Mouse (Mus musculus) C2C12 (cell line): Measurements from ENCODE around the gene Arhgap28.

Experiments
- CEBPB ChIP-seq: IDR thresholded peaks from one replicate; pipeline ENCODE4 v1.6.1; 2011; ENCODE audit warnings: low read depth, mild to moderate bottlenecking, control low read depth, moderate library complexity
- CTCF ChIP-seq: IDR thresholded peaks from one replicate; pipeline ENCODE4 v1.5.1; 2011; ENCODE audit not compliant: control insufficient read depth, insufficient read depth, insufficient read length
- FOSL1 ChIP-seq: IDR thresholded peaks from one replicate; pipeline ENCODE4 v1.8.0; 2011; ENCODE audit warnings: mild to moderate bottlenecking, low read length; ENCODE audit not compliant: poor library complexity, insufficient read depth, severe bottlenecking
- MAX ChIP-seq: IDR thresholded peaks from one replicate; pipeline ENCODE4 v1.6.1; 2011; ENCODE audit warnings: mild to moderate bottlenecking, control low read depth
- MYOD1 ChIP-seq: IDR thresholded peaks from one replicate; pipeline ENCODE4 v1.6.1; 2011; ENCODE audit warnings: low read depth; ENCODE audit not compliant: control insufficient read depth, insufficient read length
- MYOG ChIP-seq: IDR thresholded peaks from one replicate; pipeline ENCODE4 v1.6.1; 2011; ENCODE audit not compliant: control insufficient read depth, insufficient read length; ENCODE audit errors: extremely low read depth
- USF1 ChIP-seq: IDR thresholded peaks from one replicate; pipeline ENCODE4 v1.6.1; 2011; ENCODE audit warnings: low read depth, mild to moderate bottlenecking, control low read depth, moderate library complexity

DNA sequence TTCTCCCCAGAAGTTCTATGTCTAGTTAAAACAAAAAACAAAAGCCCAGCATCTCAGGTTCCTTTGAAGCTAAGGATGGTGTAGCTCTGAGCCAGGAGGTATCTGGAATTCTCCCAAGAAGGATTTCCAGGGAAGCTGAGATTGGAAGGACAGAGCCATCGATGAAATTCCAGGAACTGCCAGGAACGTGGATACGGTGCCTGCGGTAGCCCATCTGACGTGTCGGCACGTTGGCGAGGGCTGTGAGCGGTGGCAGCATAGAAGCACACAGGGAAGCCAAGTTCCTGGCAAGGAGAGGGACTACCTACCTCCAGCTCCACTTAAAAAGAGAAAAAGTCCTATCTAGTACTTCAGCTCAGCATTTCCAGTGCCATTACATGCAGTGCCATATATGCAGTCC is 115.8 kb downstream of the Arhgap28 start:
- no peak for TF ChIP-seq CTCF
- TF ChIP-seq USF1: no peak
- TF ChIP-seq MYOG: no peak
- no peak for TF ChIP-seq MAX
- TF ChIP-seq MYOD1: no peak
- TF ChIP-seq FOSL1: no peak
- TF ChIP-seq CEBPB: no peak
